Mouse (Mus musculus): Measurements from ENCODE around the gene Kif2a. TPM values are rescaled to one million over a fixed set of nuclear protein-coding genes. Genes with fewer than 3 reads are reported as not detected.
A peak's percentile ranks its signal among the peaks of the same experiment; 100 is the strongest.

Kif2a gene
- total RNA-seq, 1 experiment, result 21.9 TPM

DNA sequence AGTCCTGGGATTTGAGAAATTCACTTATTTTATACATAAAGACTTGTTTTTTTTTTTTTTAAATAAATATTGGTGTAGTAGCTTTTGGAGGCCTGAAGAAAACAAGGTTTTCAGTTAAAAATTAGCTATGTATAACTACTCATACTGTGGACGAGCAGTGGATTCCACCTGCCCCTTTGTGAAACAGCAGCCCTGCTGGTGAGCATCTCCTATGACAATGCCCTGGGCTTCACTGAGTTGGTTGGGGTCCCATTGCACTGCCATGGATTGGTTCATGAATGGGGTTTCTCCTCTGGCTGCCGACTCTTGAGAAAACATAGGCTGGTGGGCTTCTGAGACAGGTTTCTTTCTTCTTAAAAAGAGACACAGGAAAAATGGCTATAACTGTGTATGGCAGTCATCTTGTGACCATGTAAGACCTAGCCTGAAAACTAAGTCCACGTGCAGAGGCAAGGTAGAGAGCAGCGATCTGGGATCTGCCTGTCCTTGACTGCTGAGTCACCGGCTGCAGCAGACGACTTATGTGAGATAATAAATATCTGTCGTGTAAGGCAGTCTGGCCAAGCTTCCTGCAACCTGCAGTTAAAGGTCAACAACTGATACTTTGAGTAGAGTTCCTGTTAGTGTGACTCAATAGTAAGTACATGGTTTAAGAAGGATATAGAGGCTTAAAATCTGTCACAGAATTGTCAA lies 41.3 kb upstream of the Kif2a start:
- no peak overlapping the region for H3K27ac ChIP-seq (ENCODE audit: insufficient read depth, low read depth, low read length, poor library complexity, severe bottlenecking)
- H3K9me3 ChIP-seq (ENCODE audit: control insufficient read depth, insufficient read depth, low read depth, low read length), result no peaks in the 10 kb centered on the region
- in situ Hi-C loops (cut with MboI; ENCODE audit: low sequenced_read_pairs in 2 of 2, unreplicated experiment in 2 of 2), result no loop called here
- DNase-seq (ENCODE audit: low read depth, low spot score), result no peak
- TF ChIP-seq CHD2 (IDR thresholded peaks at IDR 0.05; ENCODE audit: low read depth, low read length), result no peak
- TF ChIP-seq MAFK (IDR thresholded peaks at IDR 0.05; ENCODE audit: insufficient read depth, low read depth, low read length), result no peak
- TF ChIP-seq ZC3H11A (IDR thresholded peaks at IDR 0.05; ENCODE audit: borderline replicate concordance, low read depth, low read length), result no peak
- no peak for TF ChIP-seq HCFC1 (IDR thresholded peaks at IDR 0.05; ENCODE audit: borderline replicate concordance, insufficient read depth, low read length)
- no peak for TF ChIP-seq ZNF384 (IDR thresholded peaks at IDR 0.05; ENCODE audit: low read depth, low read length)
- H3K36me3 ChIP-seq (ENCODE audit: control insufficient read depth, insufficient read depth, low read length, poor library complexity, severe bottlenecking), result no peaks in the 10 kb centered on the region
- no peaks in the 10 kb centered on the region for H3K4me1 ChIP-seq (ENCODE audit: control insufficient read depth in 2 of 2, insufficient read depth in 2 of 2, low read length in 2 of 2, poor library complexity in 1 of 2)
- no peak overlapping the region for H3K4me3 ChIP-seq (ENCODE audit: insufficient read depth in 1 of 2, low read depth in 1 of 2, low read length in 2 of 2, poor library complexity in 1 of 2, severe bottlenecking in 1 of 2)
- H3K9ac ChIP-seq (ENCODE audit: insufficient read depth, low read depth, low read length, poor library complexity, severe bottlenecking), result no peak overlapping the region

DNA sequence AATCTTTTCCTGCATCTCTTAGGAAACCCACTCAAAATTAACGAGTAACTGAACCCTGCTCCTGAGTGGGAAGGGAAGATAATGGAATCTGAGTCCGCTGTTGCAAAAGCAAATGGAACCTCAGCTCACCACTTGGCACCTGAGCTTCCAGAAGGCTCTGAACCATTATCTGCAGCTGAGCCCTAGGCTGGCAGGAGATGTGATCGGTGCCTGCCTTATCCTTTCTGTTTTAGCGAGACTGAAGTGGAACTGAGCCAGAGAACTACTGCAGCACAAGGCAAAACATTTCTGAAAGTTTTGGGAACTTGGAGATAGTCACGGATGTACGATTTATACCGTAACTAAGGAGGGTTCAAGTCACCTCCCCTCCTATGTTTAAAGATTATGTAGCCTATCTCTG lies 38.2 kb upstream of the Kif2a start:
- in situ Hi-C loops (cut with MboI; ENCODE audit: low sequenced_read_pairs in 2 of 2, unreplicated experiment in 2 of 2), result no loop called here

DNA sequence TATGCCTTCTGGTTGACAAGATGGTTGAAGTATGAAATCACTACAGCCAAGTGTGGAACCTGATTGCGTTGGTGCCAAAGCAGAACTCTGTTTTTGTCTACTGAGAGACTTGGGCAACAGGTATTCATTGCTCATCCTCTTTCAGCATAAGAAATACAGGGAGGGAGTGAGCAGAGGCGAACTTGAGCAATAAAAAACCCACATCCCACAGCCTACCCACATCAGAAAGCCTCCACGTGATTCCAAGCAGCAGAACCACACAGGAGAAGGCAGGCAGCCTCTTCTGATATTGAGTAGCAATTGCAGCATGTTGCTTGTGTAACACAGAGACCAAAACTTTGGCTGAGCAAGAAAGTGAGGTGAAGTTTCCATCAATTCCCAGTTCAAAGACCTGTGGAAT lies 37.5 kb upstream of the Kif2a start:
- H3K4me3 ChIP-seq (ENCODE audit: insufficient read depth in 1 of 2, low read depth in 1 of 2, low read length in 2 of 2, poor library complexity in 1 of 2, severe bottlenecking in 1 of 2), result no peak overlapping the region
- H3K4me1 ChIP-seq (ENCODE audit: control insufficient read depth in 2 of 2, insufficient read depth in 2 of 2, low read length in 2 of 2, poor library complexity in 1 of 2), result no peaks in the 10 kb centered on the region
- in situ Hi-C loops (cut with MboI; ENCODE audit: low sequenced_read_pairs in 2 of 2, unreplicated experiment in 2 of 2), result no loop called here
- no peaks in the 10 kb centered on the region for H3K36me3 ChIP-seq (ENCODE audit: control insufficient read depth, insufficient read depth, low read length, poor library complexity, severe bottlenecking)
- no peak overlapping the region for H3K9ac ChIP-seq (ENCODE audit: insufficient read depth, low read depth, low read length, poor library complexity, severe bottlenecking)
- TF ChIP-seq CHD2 (IDR thresholded peaks at IDR 0.05; ENCODE audit: low read depth, low read length) (no peak), ZC3H11A (IDR thresholded peaks at IDR 0.05; ENCODE audit: borderline replicate concordance, low read depth, low read length) (no peak), MAFK (IDR thresholded peaks at IDR 0.05; ENCODE audit: insufficient read depth, low read depth, low read length) (no peak), HCFC1 (IDR thresholded peaks at IDR 0.05; ENCODE audit: borderline replicate concordance, insufficient read depth, low read length) (no peak), ZNF384 (IDR thresholded peaks at IDR 0.05; ENCODE audit: low read depth, low read length) (no peak)
- DNase-seq (ENCODE audit: low read depth, low spot score), result no peak
- H3K27ac ChIP-seq (ENCODE audit: insufficient read depth, low read depth, low read length, poor library complexity, severe bottlenecking), result no peak overlapping the region
- no peaks in the 10 kb centered on the region for H3K9me3 ChIP-seq (ENCODE audit: control insufficient read depth, insufficient read depth, low read depth, low read length)

More for the DNA sequence above, 38.2 kb upstream of the Kif2a start:
- no peak for DNase-seq (ENCODE audit: low read depth, low spot score)
- no peak overlapping the region for H3K27ac ChIP-seq (ENCODE audit: insufficient read depth, low read depth, low read length, poor library complexity, severe bottlenecking)
- no peak overlapping the region for H3K4me3 ChIP-seq (ENCODE audit: insufficient read depth in 1 of 2, low read depth in 1 of 2, low read length in 2 of 2, poor library complexity in 1 of 2, severe bottlenecking in 1 of 2)
- H3K4me1 ChIP-seq (ENCODE audit: control insufficient read depth in 2 of 2, insufficient read depth in 2 of 2, low read length in 2 of 2, poor library complexity in 1 of 2), result no peaks in the 10 kb centered on the region
- TF ChIP-seq ZNF384 (IDR thresholded peaks at IDR 0.05; ENCODE audit: low read depth, low read length) (no peak), HCFC1 (IDR thresholded peaks at IDR 0.05; ENCODE audit: borderline replicate concordance, insufficient read depth, low read length) (no peak), ZC3H11A (IDR thresholded peaks at IDR 0.05; ENCODE audit: borderline replicate concordance, low read depth, low read length) (no peak), MAFK (IDR thresholded peaks at IDR 0.05; ENCODE audit: insufficient read depth, low read depth, low read length) (no peak), CHD2 (IDR thresholded peaks at IDR 0.05; ENCODE audit: low read depth, low read length) (no peak)
- no peaks in the 10 kb centered on the region for H3K36me3 ChIP-seq (ENCODE audit: control insufficient read depth, insufficient read depth, low read length, poor library complexity, severe bottlenecking)
- no peaks in the 10 kb centered on the region for H3K9me3 ChIP-seq (ENCODE audit: control insufficient read depth, insufficient read depth, low read depth, low read length)
- no peak overlapping the region for H3K9ac ChIP-seq (ENCODE audit: insufficient read depth, low read depth, low read length, poor library complexity, severe bottlenecking)

GRCm38 (mm10) chr13:107056318-107056717 lies 34.4 kb upstream of the Kif2a start:
- no peak for TF ChIP-seq MAFK (IDR thresholded peaks at IDR 0.05; ENCODE audit: insufficient read depth, low read depth, low read length)
- TF ChIP-seq ZC3H11A (IDR thresholded peaks at IDR 0.05; ENCODE audit: borderline replicate concordance, low read depth, low read length), result no peak

DNA sequence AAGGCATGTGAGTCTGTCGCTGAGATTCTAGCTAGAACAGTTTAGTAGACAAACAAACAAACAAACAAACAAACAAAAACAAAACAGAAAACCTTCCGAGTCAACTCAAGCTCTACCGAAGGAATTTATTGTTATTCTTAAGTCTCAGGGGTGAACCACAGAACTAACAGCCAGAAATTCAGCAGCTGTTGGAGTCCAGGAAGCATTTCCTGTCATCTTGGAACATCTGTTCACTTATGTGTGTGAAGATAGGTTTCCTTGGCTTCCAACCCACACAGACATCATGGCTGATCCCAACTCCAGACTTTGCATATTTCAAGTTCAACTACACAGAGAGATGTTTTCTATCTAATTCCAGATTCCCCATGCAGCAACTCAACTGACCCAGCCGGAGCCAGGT lies 32.6 kb upstream of the Kif2a start:
- Histone ChIP-seq H3K9ac (ENCODE audit: insufficient read depth, low read depth, low read length, poor library complexity, severe bottlenecking) (no peak overlapping the region), H3K4me1 (ENCODE audit: control insufficient read depth in 2 of 2, insufficient read depth in 2 of 2, low read length in 2 of 2, poor library complexity in 1 of 2) (no peaks in the 10 kb centered on the region), H3K9me3 (ENCODE audit: control insufficient read depth, insufficient read depth, low read depth, low read length) (no peaks in the 10 kb centered on the region), H3K27ac (ENCODE audit: insufficient read depth, low read depth, low read length, poor library complexity, severe bottlenecking) (no peak overlapping the region), H3K4me3 (ENCODE audit: insufficient read depth in 1 of 2, low read depth in 1 of 2, low read length in 2 of 2, poor library complexity in 1 of 2, severe bottlenecking in 1 of 2) (no peak overlapping the region), H3K36me3 (ENCODE audit: control insufficient read depth, insufficient read depth, low read length, poor library complexity, severe bottlenecking) (no peaks in the 10 kb centered on the region)
- no peak for TF ChIP-seq CHD2 (IDR thresholded peaks at IDR 0.05; ENCODE audit: low read depth, low read length)
- no peak for TF ChIP-seq ZC3H11A (IDR thresholded peaks at IDR 0.05; ENCODE audit: borderline replicate concordance, low read depth, low read length)
- no peak for TF ChIP-seq MAFK (IDR thresholded peaks at IDR 0.05; ENCODE audit: insufficient read depth, low read depth, low read length)
- TF ChIP-seq HCFC1 (IDR thresholded peaks at IDR 0.05; ENCODE audit: borderline replicate concordance, insufficient read depth, low read length), result no peak
- no peak for TF ChIP-seq ZNF384 (IDR thresholded peaks at IDR 0.05; ENCODE audit: low read depth, low read length)
- DNase-seq (ENCODE audit: low read depth, low spot score), result no peak
- in situ Hi-C loops (cut with MboI; ENCODE audit: low sequenced_read_pairs in 2 of 2, unreplicated experiment in 2 of 2), result no loop called here

More at GRCm38 (mm10) chr13:107056318-107056717, 34.4 kb upstream of the Kif2a start:
- DNase-seq (ENCODE audit: low read depth, low spot score), result peak; percentile 27
- H3K4me3 ChIP-seq (ENCODE audit: insufficient read depth in 1 of 2, low read depth in 1 of 2, low read length in 2 of 2, poor library complexity in 1 of 2, severe bottlenecking in 1 of 2), result no peak overlapping the region
- H3K27ac ChIP-seq (ENCODE audit: insufficient read depth, low read depth, low read length, poor library complexity, severe bottlenecking), result no peak overlapping the region
- no peak overlapping the region for H3K9ac ChIP-seq (ENCODE audit: insufficient read depth, low read depth, low read length, poor library complexity, severe bottlenecking)
- no peaks in the 10 kb centered on the region for H3K4me1 ChIP-seq (ENCODE audit: control insufficient read depth in 2 of 2, insufficient read depth in 2 of 2, low read length in 2 of 2, poor library complexity in 1 of 2)
- in situ Hi-C loops (cut with MboI; ENCODE audit: low sequenced_read_pairs in 2 of 2, unreplicated experiment in 2 of 2), result no loop called here
- H3K9me3 ChIP-seq (ENCODE audit: control insufficient read depth, insufficient read depth, low read depth, low read length), result no peaks in the 10 kb centered on the region
- H3K36me3 ChIP-seq (ENCODE audit: control insufficient read depth, insufficient read depth, low read length, poor library complexity, severe bottlenecking), result no peaks in the 10 kb centered on the region
